Mouse (Mus musculus) splenic B cell, adult 2 months (primary cell): ENCODE data around the gene Aldh6a1.

Experiments used
- DNase-seq: peaks from one replicate; pipeline ENCODE4 v3.0.0-alpha.2; 2011; ENCODE audit warnings: low read depth, low spot score
- H3K27me3 ChIP-seq: 2 replicates; pipeline ENCODE4 v1.6.1; 2012; ENCODE audit warnings: mild to moderate bottlenecking, low read length, moderate library complexity, mixed read lengths; ENCODE audit not compliant: control insufficient read depth, poor library complexity, insufficient read depth, severe bottlenecking
- H3K36me3 ChIP-seq: 2 replicates; pipeline ENCODE4 v1.6.1; 2012; ENCODE audit warnings: mild to moderate bottlenecking, low read length, moderate library complexity, mixed read lengths; ENCODE audit not compliant: control insufficient read depth, poor library complexity, insufficient read depth, severe bottlenecking

Aldh6a1 gene

GRCm38 (mm10) chr12:84448181-84448580 lies 2.6 kb downstream of the Aldh6a1 start:
- Histone ChIP-seq H3K27me3 (no peaks in the 10 kb centered on the region), H3K36me3 (no peaks in the 10 kb centered on the region)
- no peak for DNase-seq

GRCm38 (mm10) chr12:84447386-84447785 lies 3.4 kb downstream of the Aldh6a1 start:
- Histone ChIP-seq H3K27me3 (no peaks in the 10 kb centered on the region), H3K36me3 (no peaks in the 10 kb centered on the region)
- no peak for DNase-seq

- Histone ChIP-seq H3K27me3 (no peaks in the 10 kb centered on the region), H3K36me3 (peaks cover 3% of the 10 kb centered on the region; the same call in 1 of the 2 replicates)
- DNase-seq = no peak
These were observed 8.3 kb downstream of the Aldh6a1 start for GRCm38 (mm10) chr12:84442526-84442925.

GRCm38 (mm10) chr12:84438697-84439096 lies 12.1 kb downstream of the Aldh6a1 start:
- peaks cover 4% of the 10 kb centered on the region; the same call in 1 of the 2 replicates for H3K36me3 ChIP-seq
- no peaks in the 10 kb centered on the region for H3K27me3 ChIP-seq
- no peak for DNase-seq

- no peaks in the 10 kb centered on the region for H3K27me3 ChIP-seq
- peaks cover 4% of the 10 kb centered on the region; the same call in 1 of the 2 replicates for H3K36me3 ChIP-seq
- DNase-seq = no peak
These were observed 21.0 kb downstream of the Aldh6a1 start for GRCm38 (mm10) chr12:84429825-84430224.

GRCm38 (mm10) chr12:84423990-84424389 lies 26.8 kb downstream of the Aldh6a1 start:
- Histone ChIP-seq H3K27me3 (no peaks in the 10 kb centered on the region), H3K36me3 (no peaks in the 10 kb centered on the region)
- no peak for DNase-seq

GRCm38 (mm10) chr12:84417605-84417922 lies 33.2 kb downstream of the Aldh6a1 start:
- no peak for DNase-seq
- H3K27me3 ChIP-seq = no peaks in the 10 kb centered on the region
- H3K36me3 ChIP-seq = no peaks in the 10 kb centered on the region

GRCm38 (mm10) chr12:84416834-84417604 lies 33.8 kb downstream of the Aldh6a1 start, which contains the start of gene Rnf113a2:
Rnf113a2 (plus strand) TSS chr12:84417196.
- peak; percentile 96 for DNase-seq
- Histone ChIP-seq H3K36me3 (no peaks in the 10 kb centered on the region), H3K27me3 (no peaks in the 10 kb centered on the region)

- peak; percentile 91 for DNase-seq
- H3K36me3 ChIP-seq = no peaks in the 10 kb centered on the region
- no peaks in the 10 kb centered on the region for H3K27me3 ChIP-seq
These were observed 41.8 kb downstream of the Aldh6a1 start, which contains the start of the genes Entpd5 and Bbof1 for GRCm38 (mm10) chr12:84408819-84409507. Entpd5 (minus strand) TSS chr12:84409029. Bbof1 (plus strand) TSS chr12:84409071.

GRCm38 (mm10) chr12:84407874-84408818 lies 42.7 kb downstream of the Aldh6a1 start:
- no peaks in the 10 kb centered on the region for H3K27me3 ChIP-seq
- peak; percentile 82 for DNase-seq
- no peaks in the 10 kb centered on the region for H3K36me3 ChIP-seq

- Histone ChIP-seq H3K27me3 (no peaks in the 10 kb centered on the region), H3K36me3 (peaks cover 4% of the 10 kb centered on the region; the same call in 1 of the 2 replicates)
- no peak for DNase-seq
These were observed 43.5 kb downstream of the Aldh6a1 start for GRCm38 (mm10) chr12:84407259-84407658.

- no peaks in the 10 kb centered on the region for H3K27me3 ChIP-seq
- peaks cover 7% of the 10 kb centered on the region for H3K36me3 ChIP-seq
- no peak for DNase-seq
These were observed 46.3 kb downstream of the Aldh6a1 start for GRCm38 (mm10) chr12:84404541-84404940.

- H3K27me3 ChIP-seq = no peaks in the 10 kb centered on the region
- no peak for DNase-seq
- peaks cover 7% of the 10 kb centered on the region for H3K36me3 ChIP-seq
These were observed 47.9 kb downstream of the Aldh6a1 start for GRCm38 (mm10) chr12:84402923-84403322.

GRCm38 (mm10) chr12:84400653-84401052 lies 50.2 kb downstream of the Aldh6a1 start:
- H3K27me3 ChIP-seq = no peaks in the 10 kb centered on the region

More at GRCm38 (mm10) chr12:84400653-84401052, 50.2 kb downstream of the Aldh6a1 start:
- no peak for DNase-seq
- H3K36me3 ChIP-seq = peaks cover 7% of the 10 kb centered on the region
